Mouse (Mus musculus) embryo, embryonic 11 days (tissue): ENCODE data around the gene Glrp1.

Experiments
- DNase-seq: peaks from one replicate; pipeline ENCODE4 v3.0.0-alpha.2; 2015

Glrp1 gene

DNA sequence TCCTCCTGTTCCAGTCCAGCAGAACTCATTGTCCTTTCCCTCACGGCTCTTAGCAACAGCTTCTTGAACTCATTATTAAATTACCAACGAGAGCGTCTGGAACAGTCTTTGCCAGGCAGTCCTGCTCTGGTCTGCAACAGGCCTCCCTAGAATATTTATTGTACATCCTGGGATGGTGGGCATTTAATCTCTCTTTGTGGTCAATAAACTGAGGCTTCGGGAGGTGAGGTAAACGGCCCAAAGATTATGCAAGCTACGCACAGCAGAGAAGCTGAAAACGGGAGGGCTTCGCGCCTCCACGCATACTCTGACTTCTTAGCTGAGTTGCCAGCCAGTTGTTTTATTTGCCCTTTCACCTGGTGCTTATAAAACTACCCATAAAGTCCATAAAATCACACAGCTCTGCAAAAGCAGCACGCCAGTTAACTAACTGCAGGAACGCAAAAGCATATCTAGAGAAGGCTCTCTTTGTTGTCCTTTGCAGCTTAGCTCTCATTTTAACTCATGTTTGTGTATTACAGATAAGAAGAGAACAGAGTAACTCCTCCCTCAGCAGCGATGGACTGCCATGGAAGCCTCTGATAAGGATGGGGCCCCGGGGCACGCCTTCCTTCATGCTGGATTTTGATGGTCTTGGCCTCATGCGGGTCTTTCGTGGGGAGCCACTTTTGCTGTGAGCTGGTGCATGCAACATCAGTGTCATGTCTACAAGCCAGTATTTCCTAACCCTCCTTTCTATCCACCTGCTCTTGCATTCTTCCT, 18.1 kb downstream of the Glrp1 start:
- no peak for DNase-seq

DNA sequence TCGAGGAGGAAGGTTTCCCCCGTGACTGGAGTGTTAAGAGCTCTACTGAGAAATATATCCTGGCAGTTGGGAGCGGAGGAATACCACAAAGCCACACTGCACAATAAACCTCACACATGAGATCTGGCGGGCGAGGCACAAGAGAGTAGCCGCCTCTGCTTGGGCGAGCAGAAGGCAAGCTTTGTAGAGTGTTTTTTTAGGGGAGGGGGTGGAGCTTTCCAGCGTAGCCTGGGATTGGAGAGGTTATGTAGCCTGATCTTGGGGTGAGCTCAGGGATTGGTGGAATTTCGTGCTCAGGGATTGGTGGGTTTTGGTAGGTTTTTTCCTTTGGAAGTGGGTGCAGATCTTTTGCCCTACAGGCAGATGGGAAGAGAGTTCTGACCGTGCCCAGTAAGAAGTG, 19.7 kb downstream of the Glrp1 start:
- no peak for DNase-seq

DNA sequence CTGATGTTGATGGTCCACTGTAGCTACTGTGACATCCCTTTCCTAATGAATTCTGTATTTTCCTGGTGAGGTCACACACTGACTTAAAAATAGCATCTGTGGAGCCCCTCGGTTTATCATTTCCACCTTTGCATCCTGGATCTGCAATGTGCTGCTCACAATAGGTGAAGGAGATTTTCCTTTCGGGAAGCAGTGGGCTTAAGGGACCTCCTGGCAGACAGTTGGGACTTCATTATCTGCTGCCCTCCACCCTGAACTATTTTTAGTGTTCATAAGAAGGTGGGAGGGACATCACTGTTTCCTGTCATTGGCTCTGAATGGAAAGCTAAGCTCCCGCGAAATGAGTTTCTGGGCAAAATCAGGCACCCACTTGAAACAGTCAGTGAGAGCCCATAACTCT, 20.9 kb downstream of the Glrp1 start:
- no peak for DNase-seq

DNA sequence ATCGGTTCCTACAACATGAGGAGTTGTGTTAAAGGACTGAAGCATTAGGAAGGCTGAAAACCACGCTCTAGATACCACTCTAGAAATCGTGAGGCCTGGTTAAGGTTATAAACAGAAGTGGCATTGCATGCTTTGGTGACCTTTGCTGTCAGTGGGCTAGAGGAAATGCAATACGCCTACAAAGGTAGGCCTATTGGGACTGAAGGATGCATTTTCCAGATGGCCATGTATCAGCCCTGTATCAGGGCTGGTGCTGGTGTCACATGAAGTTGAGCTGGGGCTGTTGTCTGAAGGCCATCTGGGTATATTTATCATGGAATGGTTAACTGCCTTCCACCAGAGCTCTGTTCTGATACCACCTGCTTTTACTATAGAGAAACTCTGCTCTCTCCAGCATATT, 23.5 kb downstream of the Glrp1 start:
- no peak for DNase-seq

DNA sequence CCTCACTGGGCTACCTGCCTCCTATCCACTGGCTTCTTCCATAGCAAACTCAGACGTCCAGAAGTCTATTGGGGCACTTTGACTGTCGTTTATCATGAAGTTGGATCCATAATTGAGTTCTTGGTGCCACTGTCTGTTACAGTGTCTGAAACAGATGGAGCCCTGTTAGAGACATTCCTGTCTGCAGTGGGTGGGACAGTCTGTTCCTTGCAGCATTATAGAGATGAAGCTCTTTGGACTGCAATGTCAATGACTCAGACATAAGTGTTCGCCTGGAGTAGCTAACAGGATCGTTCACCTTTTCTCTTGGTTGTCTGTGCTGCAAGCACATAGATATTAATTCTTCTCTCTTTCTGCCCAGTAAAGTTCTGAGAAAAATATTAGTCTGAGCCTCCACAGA, 25.8 kb downstream of the Glrp1 start:
- DNase-seq, result no peak

DNA sequence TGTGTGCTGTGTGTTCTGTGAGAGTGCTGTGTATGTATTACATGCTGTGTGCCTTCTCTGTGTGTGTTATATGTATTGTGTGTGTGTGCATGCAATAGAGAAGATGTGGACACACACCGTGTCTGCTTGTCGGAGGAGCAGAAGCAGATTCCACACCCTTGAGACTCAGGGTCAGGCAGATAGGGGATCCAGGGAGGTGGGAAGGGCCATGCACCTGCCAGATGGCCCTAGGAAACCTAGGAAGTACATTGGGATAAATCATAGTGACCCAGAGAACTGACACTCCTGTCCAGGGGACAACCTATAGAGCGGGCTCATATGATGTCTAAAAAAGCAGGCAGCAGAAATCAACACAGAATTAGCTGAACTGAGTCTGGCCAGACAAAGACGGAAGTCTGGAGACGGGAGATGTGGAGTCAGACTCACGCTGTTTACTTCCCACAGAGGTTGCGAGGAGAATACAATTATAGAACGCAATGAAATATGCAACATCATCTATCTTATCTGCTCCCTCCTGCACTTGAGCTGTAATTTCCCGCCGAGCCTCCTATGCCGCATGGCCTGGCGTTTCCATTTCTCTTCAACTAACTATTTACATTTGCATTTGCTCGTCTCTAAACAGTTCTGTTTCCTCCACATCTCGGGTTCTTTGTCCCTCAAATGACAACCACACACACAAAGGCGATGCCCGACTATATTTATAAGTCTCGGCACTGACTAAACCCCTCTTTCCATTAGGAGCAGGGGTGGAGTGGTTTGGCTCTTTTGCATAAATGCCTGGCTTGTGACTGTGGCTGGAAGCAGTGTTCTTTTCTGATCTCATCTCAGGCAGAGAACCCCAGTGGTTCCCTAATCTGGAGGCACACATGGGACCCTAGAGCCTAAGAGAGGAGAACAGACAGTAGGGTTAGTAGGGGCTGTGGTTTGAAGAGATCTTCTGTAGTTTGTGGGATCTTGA, 27.4 kb downstream of the Glrp1 start:
- DNase-seq, result no peak

DNA sequence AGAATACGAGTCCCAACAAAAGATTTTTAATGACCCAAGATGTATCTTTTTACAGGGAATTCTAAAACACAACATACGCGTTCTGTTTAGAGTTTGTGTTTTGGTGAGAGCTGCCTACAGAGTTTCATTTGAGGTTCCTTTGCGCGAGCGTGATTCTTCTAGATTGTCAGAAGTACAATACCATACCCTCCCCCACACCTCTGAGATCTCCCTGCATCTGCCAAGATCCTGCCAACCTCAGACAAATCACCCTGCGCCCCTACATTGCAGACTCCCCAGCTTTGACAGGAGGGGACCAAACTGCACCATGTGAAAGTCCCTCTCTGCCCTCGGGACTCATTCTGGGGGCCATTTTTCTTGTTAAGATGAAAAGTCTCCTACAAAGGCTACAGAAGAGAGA, 29.3 kb downstream of the Glrp1 start:
- DNase-seq, result no peak

DNA sequence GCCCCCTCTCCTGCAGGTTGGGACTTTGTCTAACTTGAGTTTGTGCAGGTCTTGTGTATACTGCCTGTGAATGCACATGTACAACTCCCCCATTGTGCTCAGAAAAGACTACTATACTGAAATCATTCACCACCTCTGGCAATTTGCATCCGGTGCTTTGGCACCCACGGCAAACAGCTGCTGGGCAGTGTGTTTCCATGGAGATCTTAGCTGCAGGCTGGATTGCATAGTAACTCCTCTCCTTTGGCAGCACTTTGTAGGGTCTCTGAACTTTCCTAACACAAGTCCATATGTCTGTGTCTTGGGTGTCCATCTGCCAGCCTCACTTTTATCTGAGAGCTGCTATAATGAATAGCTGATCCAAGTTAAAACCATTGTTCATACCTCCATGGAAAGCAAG, 31.7 kb downstream of the Glrp1 start:
- DNase-seq, result peak; percentile 41

DNA sequence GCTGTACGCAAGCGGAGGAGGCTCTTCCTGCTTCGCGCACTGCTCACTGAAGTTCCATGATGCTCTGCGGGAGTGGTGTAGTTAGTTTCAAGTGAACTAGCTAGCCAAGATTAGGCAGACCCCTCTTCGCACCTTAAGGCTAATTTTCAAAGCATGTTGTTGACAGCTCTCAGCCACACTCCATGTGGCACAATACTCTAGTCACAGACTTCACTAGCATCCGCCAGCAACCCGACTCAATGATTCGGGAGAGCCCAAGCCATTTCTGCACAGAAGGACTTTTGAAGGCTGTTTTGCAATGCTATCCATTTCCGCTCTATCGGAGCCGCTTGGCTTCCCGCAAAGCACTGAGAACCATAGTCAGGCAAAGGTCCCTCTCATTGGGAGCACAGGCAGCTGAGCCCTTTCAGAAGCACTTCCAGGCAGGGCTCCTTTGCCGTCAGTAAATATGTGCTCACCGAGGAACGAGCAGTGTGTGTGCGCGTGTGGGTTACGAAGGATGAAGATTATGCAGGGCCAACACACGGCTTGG, 33.2 kb downstream of the Glrp1 start:
- no peak for DNase-seq

DNA sequence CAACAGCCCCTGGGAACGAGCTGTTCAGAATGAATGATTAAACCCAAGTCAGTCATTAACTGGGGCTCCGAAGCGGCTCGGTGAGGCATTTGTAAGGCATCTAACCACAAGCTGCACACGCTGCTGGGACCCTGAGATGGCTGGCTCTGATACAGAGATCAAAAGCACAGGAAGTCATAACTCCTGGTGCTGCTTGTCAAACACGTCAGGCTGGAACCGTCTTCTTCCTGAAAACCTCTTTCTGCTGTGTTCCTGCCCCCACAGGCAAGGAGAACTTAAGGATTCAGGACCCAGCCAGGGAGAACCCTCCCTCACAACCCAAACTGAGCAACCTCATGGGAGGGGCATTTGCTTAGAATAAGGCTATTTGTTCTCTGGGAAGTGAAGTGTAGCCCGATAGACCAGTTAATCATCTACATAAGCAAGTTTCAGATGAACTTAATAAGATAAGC, 34.3 kb downstream of the Glrp1 start:
- DNase-seq, result peak; percentile 73

DNA sequence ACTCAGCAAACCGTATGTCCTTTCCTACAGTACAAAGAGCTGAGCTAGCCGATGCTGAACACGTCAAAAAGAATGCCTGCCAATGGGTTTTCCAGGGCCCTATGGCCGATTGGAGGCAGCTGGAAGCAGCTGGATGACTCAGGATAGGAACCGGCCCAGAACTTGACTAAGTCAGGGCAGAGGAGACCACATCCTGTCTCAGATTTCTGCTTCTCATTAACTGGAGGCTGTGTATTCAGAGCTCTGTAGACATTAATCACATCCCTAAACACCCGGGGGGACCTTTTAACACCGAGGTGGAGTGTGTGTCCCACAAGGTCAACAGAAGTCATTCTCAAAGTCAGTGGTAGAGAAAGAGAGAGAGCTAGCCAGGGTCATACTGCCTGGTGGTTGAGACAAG, 35.3 kb downstream of the Glrp1 start:
- DNase-seq, result peak; percentile 64

DNA sequence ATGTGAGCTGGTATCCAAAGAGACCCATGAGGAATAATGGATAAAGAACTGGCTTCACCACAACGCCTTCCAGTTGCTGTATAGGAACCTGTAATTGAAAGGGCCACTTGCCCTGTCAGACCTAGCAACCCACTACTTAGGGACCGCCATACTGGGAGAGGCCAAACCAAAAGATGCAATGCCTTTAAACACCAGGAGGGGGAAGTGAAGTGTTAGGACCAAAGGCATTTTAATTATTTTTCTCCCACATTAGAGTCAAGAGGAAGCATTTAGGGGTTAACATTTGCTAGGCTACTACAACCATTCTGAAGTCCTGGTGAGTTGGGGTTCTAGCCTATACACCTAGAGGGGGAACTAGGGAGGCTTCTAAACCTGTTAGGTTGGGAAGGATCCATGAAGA, 36.0 kb downstream of the Glrp1 start:
- peak; percentile 37 for DNase-seq

DNA sequence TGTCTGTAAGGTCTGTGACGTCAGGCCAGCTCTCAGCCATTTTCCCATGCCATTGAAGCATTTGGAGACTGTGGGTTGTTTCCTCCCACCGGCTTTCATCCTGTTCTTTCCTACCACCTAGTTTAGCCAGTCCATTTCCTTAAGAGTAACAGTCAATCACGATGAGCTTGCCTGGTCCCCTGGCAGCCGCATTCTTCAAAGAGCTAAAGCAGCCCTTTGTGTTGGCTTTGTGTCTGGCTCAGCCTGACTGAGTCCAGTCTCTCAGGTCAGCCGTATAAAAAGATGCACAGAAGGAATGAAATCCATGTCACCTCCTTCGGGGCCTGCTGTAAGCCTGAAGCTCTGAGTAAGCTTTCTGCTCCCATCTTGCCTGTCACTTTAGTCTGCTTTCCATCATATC, 37.6 kb downstream of the Glrp1 start:
- peak; percentile 37 for DNase-seq

DNA sequence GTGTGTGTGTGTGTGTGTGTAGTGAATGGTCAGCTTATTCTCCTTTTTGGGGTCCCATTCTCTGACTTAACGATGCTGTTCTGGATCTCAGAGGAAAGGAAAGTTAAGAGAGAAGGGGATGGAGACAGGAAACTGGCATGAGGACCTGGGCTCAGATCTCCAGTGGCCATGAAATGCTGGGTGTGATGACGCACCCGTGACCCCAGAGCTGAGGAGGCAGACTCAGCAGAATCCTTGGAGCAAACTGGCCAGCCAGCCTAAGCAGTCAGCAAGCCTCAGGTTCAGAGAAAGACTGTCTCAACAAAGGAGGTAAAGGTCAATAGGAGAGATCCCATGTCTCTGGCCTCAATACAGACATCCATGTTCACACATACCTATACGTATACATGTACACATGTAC, 40.1 kb downstream of the Glrp1 start:
- no peak for DNase-seq

DNA sequence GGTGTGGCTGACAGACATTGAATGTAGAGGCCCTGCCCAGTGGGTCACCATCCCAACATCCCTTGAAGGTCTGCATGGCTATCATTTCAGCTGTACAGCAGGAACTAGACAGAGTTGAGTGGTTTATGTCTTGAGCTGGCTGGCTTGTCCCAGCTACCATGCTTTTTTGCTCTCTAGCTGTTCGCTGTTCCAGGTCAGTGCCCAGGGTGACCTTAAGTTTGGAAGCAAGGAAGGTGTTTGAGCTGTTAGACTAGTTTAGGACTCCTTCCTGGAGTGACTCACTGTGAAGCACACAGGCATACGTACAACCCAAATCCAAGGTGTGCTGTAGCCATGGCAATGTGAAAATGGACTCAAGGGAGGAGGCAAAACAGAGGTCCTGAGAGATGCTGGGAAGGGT, 41.5 kb downstream of the Glrp1 start:
- DNase-seq, result no peak

DNA sequence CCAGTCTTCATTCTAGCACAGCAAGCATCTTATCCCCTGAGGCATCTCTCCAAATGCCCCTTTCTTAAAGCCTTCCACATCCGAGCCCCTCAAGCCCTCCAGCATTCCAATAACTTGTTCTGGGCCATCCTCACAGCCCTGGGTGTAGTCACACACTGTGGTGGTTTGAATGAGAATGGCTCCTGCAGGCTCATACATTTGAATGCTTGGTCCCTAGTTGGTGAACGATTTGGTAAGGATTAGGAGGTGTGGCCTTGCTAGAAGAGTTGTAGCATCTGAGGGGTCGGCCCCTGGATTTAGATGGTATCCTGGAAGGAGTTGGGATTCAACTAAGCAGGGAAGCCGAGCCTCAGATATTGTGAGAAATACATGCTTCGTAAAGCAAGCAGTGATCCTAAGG, 42.0 kb downstream of the Glrp1 start:
- DNase-seq, result no peak

DNA sequence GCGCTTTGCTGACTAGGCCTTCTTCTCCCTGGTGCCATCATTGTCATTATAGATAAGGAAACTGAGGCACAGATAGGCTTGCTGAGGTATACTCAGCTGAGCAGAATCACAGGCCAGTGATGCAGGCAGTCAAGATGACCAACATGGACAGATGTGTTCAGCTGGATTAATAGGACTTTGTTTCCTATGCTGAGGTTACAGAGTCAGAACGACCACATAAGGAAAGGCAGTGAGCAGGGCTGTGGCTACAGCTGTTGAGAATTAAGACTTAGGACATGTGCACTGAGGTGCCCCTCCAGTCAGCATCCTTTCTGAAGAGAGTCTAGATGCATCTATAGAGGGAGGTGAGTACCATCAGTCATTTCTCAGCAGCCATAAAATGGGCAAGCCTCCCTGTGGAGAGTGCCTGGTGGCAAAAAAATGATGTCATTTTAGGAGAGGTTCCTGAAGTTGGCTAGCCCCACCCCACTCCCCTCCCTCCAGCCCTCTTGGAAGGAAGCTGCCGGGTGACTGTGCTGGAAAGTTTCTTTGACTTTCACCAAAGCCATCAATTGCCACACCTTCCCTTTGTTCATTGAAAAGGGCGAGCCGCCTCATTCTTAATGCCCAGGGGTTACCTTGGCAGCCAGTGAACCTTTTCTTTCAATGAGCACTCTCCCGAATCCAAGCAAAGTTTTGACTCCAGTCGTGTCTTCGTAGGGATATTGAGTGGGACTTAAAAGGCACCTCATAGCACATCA, 43.4 kb downstream of the Glrp1 start:
- no peak for DNase-seq

DNA sequence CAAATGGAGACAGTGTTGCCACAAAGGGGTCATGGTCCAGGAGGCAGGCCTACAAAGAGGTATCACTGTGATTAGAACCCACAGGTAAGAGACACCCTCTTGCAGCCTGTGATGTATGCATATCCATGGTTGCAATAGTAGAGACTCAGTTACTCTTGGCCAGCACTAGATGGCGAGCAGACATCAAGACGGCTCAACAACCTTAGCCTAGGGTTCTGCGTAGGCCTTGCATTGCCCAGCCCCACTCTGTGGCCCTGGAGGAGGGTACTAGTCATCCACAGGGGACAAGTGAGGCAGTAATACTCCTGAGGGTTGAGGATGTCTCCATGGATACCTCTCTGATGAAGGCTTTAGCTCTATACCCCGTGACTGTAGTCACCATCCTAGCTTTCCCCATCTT, 44.1 kb downstream of the Glrp1 start:
- DNase-seq, result peak; percentile 46

DNA sequence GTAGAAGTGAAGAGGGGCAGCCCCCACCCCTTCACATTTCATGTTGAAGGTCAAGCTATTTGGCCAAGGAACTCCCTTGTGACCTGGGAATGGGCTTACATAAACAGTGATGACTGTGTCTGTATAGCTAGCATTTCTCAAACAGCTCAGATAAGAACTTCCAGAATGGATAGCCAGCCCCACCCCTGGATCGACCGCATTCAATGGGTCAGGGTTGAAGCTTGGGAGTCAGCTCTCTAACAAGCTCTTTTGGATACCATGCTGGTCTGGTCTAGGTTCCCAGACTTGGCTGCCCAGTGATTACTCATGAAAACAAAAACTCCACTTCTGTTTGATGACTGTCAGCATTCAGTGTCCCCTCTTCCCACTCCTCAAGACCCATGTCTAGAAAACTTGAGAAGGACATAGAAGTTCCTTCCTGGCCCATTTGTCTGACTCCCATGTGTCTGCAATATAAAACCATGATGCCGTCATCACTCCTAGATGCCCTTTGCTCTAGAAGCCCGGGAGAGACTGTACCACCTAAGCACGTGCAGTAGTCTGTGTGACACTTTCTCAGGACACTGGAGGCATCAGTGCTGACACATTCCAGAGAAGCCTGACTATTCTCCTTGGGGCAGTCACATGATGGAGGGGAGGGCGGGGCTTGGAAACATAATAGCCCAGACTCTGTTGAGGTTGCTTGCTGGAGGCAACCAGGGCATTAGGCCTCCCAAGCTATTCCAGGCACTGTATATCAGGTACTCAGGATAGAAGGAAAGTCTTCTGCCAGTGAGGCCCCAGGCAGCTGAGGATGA, 45.6 kb downstream of the Glrp1 start:
- DNase-seq, result no peak

DNA sequence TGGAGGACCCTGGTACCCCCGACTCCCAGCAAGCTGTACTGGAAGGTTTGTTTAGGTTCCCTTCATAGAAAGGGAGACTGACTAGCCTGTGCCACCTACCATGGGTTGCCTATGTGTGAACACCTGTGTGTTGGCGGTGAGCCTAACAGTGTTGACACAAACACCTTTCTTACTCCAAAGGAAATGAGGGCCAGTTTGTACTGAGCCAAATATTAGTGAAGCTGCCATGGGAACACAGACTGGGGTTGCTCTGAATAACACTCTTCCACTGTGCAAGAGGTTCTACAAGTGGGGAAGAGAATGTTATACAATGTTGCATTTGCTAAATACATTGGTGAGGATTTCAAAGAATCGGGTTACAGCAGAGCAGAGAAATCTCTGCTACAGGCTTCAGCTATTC, 46.6 kb downstream of the Glrp1 start:
- no peak for DNase-seq

DNA sequence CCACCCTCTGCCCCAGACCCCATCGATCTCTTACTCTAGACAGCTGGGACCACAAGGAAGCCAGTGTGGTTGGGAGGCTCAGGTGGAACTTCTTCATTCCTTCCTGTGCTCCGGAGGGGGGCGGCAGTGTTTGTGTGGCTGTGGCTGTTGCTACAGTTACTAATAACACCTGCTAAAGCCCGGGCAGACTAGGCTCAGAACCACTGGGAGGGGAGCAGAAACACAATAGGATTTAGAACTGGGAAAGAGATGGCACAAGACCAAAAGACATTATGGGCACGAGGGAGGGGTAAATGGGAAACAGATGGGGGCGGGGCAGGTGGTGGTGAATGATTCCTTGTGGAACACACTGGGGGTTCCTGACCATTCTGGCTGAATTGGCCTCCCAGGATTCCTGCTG, 47.4 kb downstream of the Glrp1 start:
- DNase-seq, result no peak

DNA sequence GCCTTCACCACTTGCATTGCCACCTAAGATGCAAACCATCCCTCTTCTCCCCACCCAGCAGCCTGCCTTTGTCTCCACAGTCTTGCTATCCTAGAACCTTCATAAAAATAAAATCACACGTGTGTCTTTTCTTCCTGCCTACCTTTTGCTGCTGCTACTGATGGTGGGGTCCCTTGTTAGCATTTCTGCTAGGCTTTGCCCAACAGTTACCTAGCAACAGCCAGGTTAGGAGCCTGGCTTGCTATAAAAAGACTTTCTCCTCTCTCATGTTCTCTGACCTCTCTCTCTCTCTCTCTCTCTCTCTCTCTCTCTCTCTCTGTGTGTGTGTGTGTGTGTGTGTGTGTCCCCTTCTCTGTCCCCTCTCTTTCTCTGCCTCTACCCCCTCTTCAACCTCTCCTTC, 48.8 kb downstream of the Glrp1 start:
- no peak for DNase-seq
